Mouse (Mus musculus) liver, embryonic 11.5 days (tissue): ENCODE data around the gene Rgs7. TPM values are rescaled to one million over a fixed set of nuclear protein-coding genes. Genes with fewer than 3 reads are reported as not detected.
A peak's percentile ranks its signal among the peaks of the same experiment; 100 is the strongest.

Experiments used
- ATAC-seq: fragments of 200-750 bp; cut with Nextera tagmentation; replicated peaks from 2 replicates; pipeline ENCODE4 v1.8.0; 2017; ENCODE audit warnings: moderate number of reproducible peaks, mild to moderate bottlenecking, moderate TSS enrichment, moderate library complexity; ENCODE audit not compliant: low FRiP score
- DNase-seq: peaks from one replicate; pipeline ENCODE4 v3.0.0-alpha.2; 2017; ENCODE audit warnings: low spot score
- H3K27ac ChIP-seq: fragments of 300-500 bp; sonication (generic); 2 replicates; pipeline ENCODE4 v1.5.1; 2014; ENCODE audit warnings: mild to moderate bottlenecking, low read depth, low read length, control low read depth
- H3K27me3 ChIP-seq: fragments of 300-500 bp; sonication (generic); replicated peaks from 2 replicates; pipeline ENCODE4 v1.6.1; 2014; ENCODE audit warnings: low read length, mixed read lengths; ENCODE audit not compliant: control insufficient read depth, insufficient read depth
- H3K36me3 ChIP-seq: fragments of 300-500 bp; sonication (generic); 2 replicates; pipeline ENCODE4 v1.6.1; 2014; ENCODE audit warnings: mild to moderate bottlenecking, low read length, moderate library complexity, mixed read lengths; ENCODE audit not compliant: control insufficient read depth, insufficient read depth
- H3K4me1 ChIP-seq: fragments of 300-500 bp; sonication (generic); replicated peaks from 2 replicates; pipeline ENCODE4 v1.6.1; 2014; ENCODE audit warnings: low read length, mixed read lengths; ENCODE audit not compliant: control insufficient read depth, insufficient read depth
- H3K4me2 ChIP-seq: fragments of 300-500 bp; sonication (generic); 2 replicates; pipeline ENCODE4 v1.6.1; 2014; ENCODE audit warnings: mild to moderate bottlenecking, control low read depth, moderate library complexity
- H3K4me3 ChIP-seq: fragments of 300-500 bp; sonication (generic); 2 replicates; pipeline ENCODE4 v1.5.1; 2014; ENCODE audit warnings: low read depth, low read length, control low read depth
- H3K9ac ChIP-seq: fragments of 300-500 bp; sonication (generic); 2 replicates; pipeline ENCODE4 v1.6.1; 2014; ENCODE audit warnings: low read depth, low read length, control low read depth
- H3K9me3 ChIP-seq: fragments of 300-500 bp; sonication (generic); 2 replicates; pipeline ENCODE4 v1.6.1; 2016; ENCODE audit warnings: low read length, inconsistent platforms, mixed read lengths; ENCODE audit not compliant: control insufficient read depth
- WGBS: fragments of 180-500 bp; shearing (Covaris S2); extraction: QIAGEN DNeasy Blood & Tissue Kit; methylation state at CpG from one replicate; pipeline ENCODE4 v1.1.7; 2014; 5-methylcytosine and 5-hydroxymethylcytosine counted together
- polyA plus RNA-seq: library from polyadenylated mRNA; unstranded; fragments of >200 nt; fragmentation: Nextera tagmentation; extraction: Ambion mirVana; gene quantifications from 2 replicates; pipeline ENCODE4 v1.2.1, GENCODE M21; 2014

The Rgs7 gene
- polyA plus RNA-seq, 1 experiment from 2014 or later: 0.19 TPM

DNA sequence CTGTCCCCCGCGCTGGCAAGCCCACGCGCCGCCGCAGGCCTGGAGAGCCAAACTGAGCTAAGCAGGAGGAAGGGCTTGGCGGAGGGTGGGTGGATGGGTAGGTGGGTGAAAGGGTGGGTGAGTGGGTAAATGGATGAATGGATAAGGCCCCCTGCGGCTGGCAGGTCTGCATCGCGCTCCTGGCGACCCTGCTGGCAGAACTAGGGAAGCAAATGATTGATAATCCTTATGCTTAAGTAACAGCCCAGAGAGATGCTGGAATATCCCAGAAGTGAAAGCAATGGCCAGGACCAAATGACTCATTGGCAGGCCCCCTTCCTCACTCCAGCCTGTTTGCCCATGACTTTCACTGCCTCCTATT, 363 bp upstream of the Rgs7 start:
- Histone ChIP-seq H3K27ac (no peak overlapping the region), H3K4me1 (no peaks in the 10 kb centered on the region; the same call in 1 of the 2 replicates), H3K4me2 (peak overlapping the region; percentile 89), H3K27me3 (peaks cover 27% of the 10 kb centered on the region), H3K36me3 (no peaks in the 10 kb centered on the region), H3K4me3 (peak overlapping the region; percentile 57), H3K9ac (no peak overlapping the region), H3K9me3 (no peaks in the 10 kb centered on the region)
- WGBS: 4% methylated on average over 11 of the region's 11 CpGs
- no peak for ATAC-seq
- peak; percentile 33 for DNase-seq

DNA sequence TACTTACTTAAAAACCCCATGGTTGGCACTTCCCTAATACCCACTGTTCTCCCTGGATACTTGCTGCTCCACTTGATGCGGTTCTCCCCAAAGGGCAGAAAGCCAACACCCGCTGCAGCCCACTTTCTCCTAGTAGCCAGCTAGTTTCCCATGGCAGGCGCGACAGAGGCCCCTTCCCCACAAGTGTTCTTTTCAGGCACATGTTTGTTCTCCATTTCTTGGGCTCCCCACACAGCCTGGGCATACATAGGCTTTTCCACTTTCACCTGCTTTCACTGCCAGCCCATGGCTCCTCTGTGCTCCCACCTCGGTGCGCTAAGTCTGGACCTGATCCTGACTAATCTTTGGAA, 814 bp downstream of the Rgs7 start:
- H3K27me3 ChIP-seq: peaks cover 27% of the 10 kb centered on the region
- WGBS: 19% methylated on average over 6 of the region's 6 CpGs
- DNase-seq (peak; percentile 32), ATAC-seq (peak; percentile 15; the same call in 1 of the 2 replicates)
- H3K36me3 ChIP-seq: no peaks in the 10 kb centered on the region
- no peaks in the 10 kb centered on the region; the same call in 1 of the 2 replicates for H3K4me1 ChIP-seq
- peak overlapping the region; percentile 57; the same call in 1 of the 2 replicates for H3K4me3 ChIP-seq
- no peaks in the 10 kb centered on the region for H3K9me3 ChIP-seq
- no peak overlapping the region for H3K27ac ChIP-seq
- H3K4me2 ChIP-seq: peak overlapping the region; percentile 89
- H3K9ac ChIP-seq: no peak overlapping the region

DNA sequence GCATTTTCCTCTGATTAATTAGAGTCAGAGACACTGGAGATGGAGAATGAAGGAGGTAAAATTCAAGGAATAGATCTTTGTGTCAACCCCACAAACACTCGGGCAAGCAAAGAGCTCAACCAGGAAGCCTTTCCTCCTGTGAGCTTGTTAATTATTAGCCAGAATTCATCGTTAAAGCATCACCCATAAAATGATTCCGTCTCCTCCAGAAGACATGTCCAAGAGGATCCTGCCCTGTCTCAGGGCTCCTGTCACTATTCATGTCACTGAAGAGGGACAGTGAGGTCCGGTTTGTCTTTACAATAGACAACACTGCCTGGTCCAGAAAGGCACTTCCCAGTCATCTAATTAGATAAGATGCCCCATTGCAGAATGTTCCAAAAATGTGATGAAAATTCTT, 7.2 kb downstream of the Rgs7 start:
- WGBS: 66% methylated on average over 4 of the region's 4 CpGs
- ATAC-seq (no peak), DNase-seq (no peak)
- no peaks in the 10 kb centered on the region for H3K27me3 ChIP-seq
- H3K4me2 ChIP-seq: no peak overlapping the region
- no peak overlapping the region for H3K27ac ChIP-seq
- H3K4me1 ChIP-seq: no peaks in the 10 kb centered on the region
- H3K9ac ChIP-seq: no peak overlapping the region
- H3K4me3 ChIP-seq: no peak overlapping the region
- no peaks in the 10 kb centered on the region for H3K9me3 ChIP-seq
- no peaks in the 10 kb centered on the region for H3K36me3 ChIP-seq

DNA sequence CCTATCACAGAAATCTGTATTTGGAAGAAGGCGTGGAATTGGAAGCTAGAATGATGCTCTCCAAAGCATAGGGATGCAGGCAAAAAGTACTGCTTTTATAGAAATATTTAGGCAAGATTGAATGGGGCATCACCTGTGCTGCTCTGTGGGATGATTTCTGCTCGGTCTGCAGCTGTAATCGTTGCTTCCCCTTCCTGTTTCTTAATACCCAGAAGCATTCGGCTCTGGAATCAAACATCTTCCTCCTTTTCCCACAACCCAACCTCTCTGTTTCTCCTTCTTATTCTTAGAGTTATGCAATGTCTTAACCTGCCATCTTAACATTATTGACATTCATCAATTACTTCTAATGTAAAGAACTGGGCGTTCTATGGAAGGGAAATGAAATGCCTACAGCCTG, 19.2 kb downstream of the Rgs7 start:
- Histone ChIP-seq H3K4me3 (no peak overlapping the region), H3K27me3 (no peaks in the 10 kb centered on the region), H3K9me3 (no peaks in the 10 kb centered on the region), H3K9ac (no peak overlapping the region), H3K36me3 (no peaks in the 10 kb centered on the region), H3K4me2 (no peak overlapping the region), H3K4me1 (no peaks in the 10 kb centered on the region), H3K27ac (no peak overlapping the region)
- DNase-seq (no peak), ATAC-seq (no peak)
- 68% methylated on average over 5 of the region's 5 CpGs for WGBS

DNA sequence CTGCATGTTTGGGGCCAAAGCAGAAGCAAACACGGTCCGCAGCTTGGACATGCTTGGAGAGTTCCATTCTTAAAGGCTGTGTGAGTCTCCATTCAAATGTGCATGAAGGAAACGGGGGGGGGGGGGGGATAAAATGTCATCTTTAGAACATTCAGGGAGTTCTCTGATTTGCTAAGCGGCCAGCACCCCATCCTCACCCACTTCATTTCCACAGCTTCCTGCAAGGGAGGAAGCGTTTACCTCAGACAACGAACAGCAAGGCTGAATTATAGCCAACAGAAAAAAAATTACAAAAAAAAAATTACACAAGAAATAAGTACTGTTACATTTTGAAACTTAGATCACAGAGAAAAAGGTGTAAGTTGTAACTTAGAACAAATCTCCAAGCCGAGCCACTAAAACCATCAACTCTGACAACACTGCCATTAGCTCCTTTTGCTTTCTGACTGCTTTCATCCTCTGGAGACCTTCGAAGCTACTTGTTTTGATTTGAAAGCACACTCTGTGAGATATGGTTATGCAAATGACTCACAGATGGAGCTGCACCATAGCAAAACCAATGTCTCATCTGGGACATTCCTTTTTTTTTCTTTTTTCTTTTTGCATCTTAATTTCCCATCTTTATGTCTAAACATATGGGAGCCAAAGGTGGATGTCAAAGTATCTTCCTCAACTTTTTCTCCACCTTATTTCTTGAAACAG, 23.1 kb downstream of the Rgs7 start:
- H3K4me1 ChIP-seq: no peaks in the 10 kb centered on the region
- no peaks in the 10 kb centered on the region for H3K9me3 ChIP-seq
- ATAC-seq: no peak
- WGBS: 63% methylated on average over 8 of the region's 8 CpGs
- H3K9ac ChIP-seq: no peak overlapping the region
- DNase-seq: no peak
- no peaks in the 10 kb centered on the region for H3K36me3 ChIP-seq
- H3K27ac ChIP-seq: no peak overlapping the region
- H3K27me3 ChIP-seq: no peaks in the 10 kb centered on the region
- no peak overlapping the region for H3K4me2 ChIP-seq
- H3K4me3 ChIP-seq: no peak overlapping the region

DNA sequence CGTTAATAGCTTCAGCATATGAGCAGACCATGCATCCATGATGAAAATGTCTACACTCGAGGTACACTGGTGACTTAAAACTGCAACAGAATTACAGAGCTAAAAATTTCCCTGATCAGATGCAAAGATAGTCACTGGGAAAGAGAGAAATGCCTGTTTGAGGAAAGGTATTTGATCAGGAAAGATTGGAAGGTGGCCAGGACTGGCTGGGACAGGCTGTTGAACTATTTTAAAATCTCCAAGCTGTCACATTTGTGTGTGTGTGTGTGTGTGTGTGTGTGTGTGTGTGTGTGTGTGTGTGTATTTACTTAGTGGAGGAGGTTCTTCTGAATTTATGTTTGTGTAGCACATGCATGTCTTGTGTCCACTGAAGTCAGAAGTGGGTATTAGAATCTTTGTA, 27.7 kb downstream of the Rgs7 start:
- ATAC-seq (no peak), DNase-seq (no peak)
- no peak overlapping the region for H3K4me2 ChIP-seq
- H3K27ac ChIP-seq: no peak overlapping the region
- 72% methylated on average over 2 of the region's 2 CpGs for WGBS
- H3K9ac ChIP-seq: no peak overlapping the region
- H3K36me3 ChIP-seq: no peaks in the 10 kb centered on the region
- no peaks in the 10 kb centered on the region for H3K9me3 ChIP-seq
- no peaks in the 10 kb centered on the region for H3K27me3 ChIP-seq
- H3K4me1 ChIP-seq: no peaks in the 10 kb centered on the region
- H3K4me3 ChIP-seq: no peak overlapping the region

DNA sequence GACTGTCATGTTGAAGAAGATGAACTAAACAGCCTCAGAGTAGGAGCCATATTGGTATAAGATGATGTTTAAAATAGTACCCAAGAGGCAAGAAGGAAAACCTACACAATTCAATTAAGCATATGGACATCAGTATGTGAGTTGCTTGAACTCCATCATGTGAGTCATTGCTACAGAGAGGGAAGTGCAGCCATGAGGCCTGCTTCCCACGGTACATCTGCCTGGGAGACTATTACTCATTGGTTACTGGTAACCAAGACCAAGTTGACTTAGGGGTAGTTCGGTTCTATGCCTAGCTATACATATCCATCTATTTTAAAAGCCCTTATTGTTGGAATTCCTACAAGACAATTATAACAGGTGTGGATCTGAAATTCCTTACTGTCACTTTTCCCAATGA, 29.9 kb downstream of the Rgs7 start:
- ATAC-seq: no peak
- H3K4me2 ChIP-seq: no peak overlapping the region
- H3K9me3 ChIP-seq: no peaks in the 10 kb centered on the region
- no peak for DNase-seq
- no peak overlapping the region for H3K9ac ChIP-seq
- H3K36me3 ChIP-seq: no peaks in the 10 kb centered on the region
- H3K4me1 ChIP-seq: no peaks in the 10 kb centered on the region
- H3K4me3 ChIP-seq: no peak overlapping the region
- H3K27me3 ChIP-seq: no peaks in the 10 kb centered on the region
- H3K27ac ChIP-seq: no peak overlapping the region
- whole genome bisulfite sequencing: 83% methylated on average over 2 of the region's 2 CpGs

DNA sequence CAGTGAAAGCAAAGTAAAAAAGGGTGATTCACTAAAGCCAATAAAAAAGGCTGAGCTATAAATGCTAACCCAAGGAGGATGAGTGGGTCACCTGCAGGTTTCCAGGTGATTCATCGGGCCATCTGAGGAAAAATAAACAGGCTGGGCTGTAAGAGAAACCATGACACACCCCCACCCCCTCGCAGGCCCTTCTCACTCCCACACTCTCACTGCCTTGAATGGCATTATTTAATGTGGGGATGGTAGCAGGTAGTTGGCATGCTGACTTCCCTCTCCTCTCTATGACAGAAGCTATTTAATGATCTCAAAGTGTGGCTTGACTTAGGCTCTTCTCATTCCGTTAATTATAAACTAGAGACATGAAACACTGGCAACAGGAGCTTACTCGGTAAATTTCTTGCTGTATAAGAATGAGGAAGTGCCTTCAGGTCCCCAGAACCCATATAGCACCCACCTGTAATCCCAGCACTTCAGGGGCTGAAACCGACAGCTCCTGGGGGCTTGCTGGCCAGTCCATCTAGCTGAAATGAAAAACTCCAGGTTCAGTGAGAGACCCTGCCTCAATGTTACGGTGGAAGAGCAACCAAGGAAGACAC, 38.2 kb downstream of the Rgs7 start:
- DNase-seq: no peak
- Histone ChIP-seq H3K27ac (no peak overlapping the region), H3K4me2 (no peak overlapping the region), H3K9me3 (no peaks in the 10 kb centered on the region), H3K9ac (no peak overlapping the region), H3K4me3 (no peak overlapping the region), H3K36me3 (no peaks in the 10 kb centered on the region), H3K4me1 (no peaks in the 10 kb centered on the region), H3K27me3 (no peaks in the 10 kb centered on the region)
- no peak for ATAC-seq
- 72% methylated on average over 6 of the region's 6 CpGs for WGBS

DNA sequence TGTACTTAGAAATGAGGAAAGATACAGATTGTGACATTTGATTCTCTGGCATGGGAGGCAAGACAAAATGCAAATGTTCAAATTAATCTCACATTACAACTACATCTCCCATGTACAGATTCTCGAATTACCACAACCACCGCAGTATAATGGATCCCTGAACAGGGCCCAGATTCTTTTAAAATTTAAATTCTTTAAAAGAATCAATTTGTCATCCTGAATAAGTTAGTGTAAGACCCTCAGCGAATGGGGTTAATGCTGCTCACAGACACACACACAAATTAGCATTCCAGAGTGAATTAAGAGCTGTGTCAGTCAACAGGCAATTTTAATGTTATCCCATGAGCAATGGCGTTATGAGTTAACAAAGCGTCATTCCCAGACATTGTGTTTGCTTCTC, 44.3 kb downstream of the Rgs7 start:
- no peaks in the 10 kb centered on the region for H3K4me1 ChIP-seq
- H3K36me3 ChIP-seq: no peaks in the 10 kb centered on the region
- no peak overlapping the region for H3K4me2 ChIP-seq
- no peak overlapping the region for H3K4me3 ChIP-seq
- H3K27me3 ChIP-seq: no peaks in the 10 kb centered on the region
- DNase-seq: no peak
- 78% methylated on average over 5 of the region's 5 CpGs for WGBS
- no peak overlapping the region for H3K27ac ChIP-seq
- no peak for ATAC-seq
- H3K9me3 ChIP-seq: no peaks in the 10 kb centered on the region
- H3K9ac ChIP-seq: no peak overlapping the region
